Mouse (Mus musculus) myocyte (in vitro differentiated cells): ENCODE data around the gene Ppp1r14b. TPM values are rescaled to one million over a fixed set of nuclear protein-coding genes. Genes with fewer than 3 reads are reported as not detected.

Experiments
- H3K27me3 ChIP-seq: one replicate; pipeline ENCODE4 v1.6.1; 2011; ENCODE audit not compliant: control insufficient read depth, insufficient read depth, insufficient read length
- H3K36me3 ChIP-seq: one replicate; pipeline ENCODE4 v1.6.1; 2011; ENCODE audit not compliant: control insufficient read depth, insufficient read depth
- H3K4me2 ChIP-seq: one replicate; pipeline ENCODE4 v1.6.1; 2011; ENCODE audit warnings: low read depth, control low read depth
- H3K4me3 ChIP-seq: one replicate; pipeline ENCODE4 v1.5.1; 2011; ENCODE audit warnings: mild to moderate bottlenecking, control low read depth, moderate library complexity
- H3K79me2 ChIP-seq: one replicate; pipeline ENCODE4 v1.6.1; 2011; ENCODE audit not compliant: control insufficient read depth, insufficient read depth
- H3ac ChIP-seq: one replicate; pipeline ENCODE4 v1.6.1; 2011; ENCODE audit not compliant: control insufficient read depth, insufficient read length
- CEBPB ChIP-seq: IDR thresholded peaks from 2 replicates; pipeline ENCODE4 v1.6.1; 2011; ENCODE audit warnings: mild to moderate bottlenecking, moderate library complexity; ENCODE audit not compliant: poor library complexity, insufficient read depth, severe bottlenecking
- E2F4 ChIP-seq: IDR thresholded peaks from one replicate; pipeline ENCODE4 v1.6.1; 2011; ENCODE audit warnings: mild to moderate bottlenecking, control low read depth, moderate library complexity; ENCODE audit not compliant: insufficient read depth
- MAX ChIP-seq: IDR thresholded peaks from one replicate; pipeline ENCODE4 v1.6.1; 2011; ENCODE audit warnings: low read depth, mild to moderate bottlenecking, control low read depth
- MYOD1 ChIP-seq, 3 experiments: IDR thresholded peaks; one replicate each; pipeline ENCODE4 v1.6.1; 2011; ENCODE audit warnings: control low read depth in 2 of 3, low read depth in 2 of 3, mild to moderate bottlenecking in 2 of 3, moderate library complexity in 1 of 3; ENCODE audit not compliant: insufficient read length in 2 of 3, control insufficient read depth in 1 of 3
- MYOG ChIP-seq, 3 experiments: IDR thresholded peaks; one replicate each; pipeline ENCODE4 v1.6.1; 2011; ENCODE audit warnings: control low read depth in 2 of 3, low read depth in 2 of 3, mild to moderate bottlenecking in 2 of 3; ENCODE audit not compliant: insufficient read length in 2 of 3, control insufficient read depth in 1 of 3, insufficient read depth in 1 of 3
- POLR2A ChIP-seq: IDR thresholded peaks from one replicate; pipeline ENCODE4 v1.6.1; 2011; ENCODE audit warnings: low read depth, mild to moderate bottlenecking, control low read depth, moderate library complexity; ENCODE audit not compliant: insufficient read length
- POLR2AphosphoS2 ChIP-seq: IDR thresholded peaks from one replicate; pipeline ENCODE4 v1.6.1; 2011; ENCODE audit warnings: low read depth, control low read depth; ENCODE audit not compliant: insufficient read length
- REST ChIP-seq: IDR thresholded peaks from one replicate; pipeline ENCODE4 v1.6.1; 2011; ENCODE audit warnings: mild to moderate bottlenecking, control low read depth, moderate library complexity; ENCODE audit not compliant: insufficient read depth, insufficient read length
- SRF ChIP-seq: IDR thresholded peaks from one replicate; pipeline ENCODE4 v1.6.1; 2011; ENCODE audit warnings: low read depth; ENCODE audit not compliant: control insufficient read depth, insufficient read length
- TCF12 ChIP-seq: IDR thresholded peaks from one replicate; pipeline ENCODE4 v1.6.1; 2011; ENCODE audit warnings: mild to moderate bottlenecking, control low read depth; ENCODE audit not compliant: poor library complexity, insufficient read depth, severe bottlenecking
- TCF3 ChIP-seq: IDR thresholded peaks from one replicate; pipeline ENCODE4 v1.6.1; 2011; ENCODE audit warnings: low read depth, control low read depth; ENCODE audit not compliant: insufficient read length
- USF1 ChIP-seq: IDR thresholded peaks from one replicate; pipeline ENCODE4 v1.6.1; 2011; ENCODE audit warnings: low read depth, mild to moderate bottlenecking, control low read depth, moderate library complexity
- polyA plus RNA-seq: library from polyadenylated mRNA; unstranded; fragments of >200 nt; fragmentation: generic; extraction: Trizol; gene quantifications from one replicate; pipeline ENCODE4 v1.2.1, GENCODE M21; 2012; ENCODE audit warnings: missing spikeins

Ppp1r14b gene
- polyA plus RNA-seq, 1 experiment: 1,032 TPM

DNA sequence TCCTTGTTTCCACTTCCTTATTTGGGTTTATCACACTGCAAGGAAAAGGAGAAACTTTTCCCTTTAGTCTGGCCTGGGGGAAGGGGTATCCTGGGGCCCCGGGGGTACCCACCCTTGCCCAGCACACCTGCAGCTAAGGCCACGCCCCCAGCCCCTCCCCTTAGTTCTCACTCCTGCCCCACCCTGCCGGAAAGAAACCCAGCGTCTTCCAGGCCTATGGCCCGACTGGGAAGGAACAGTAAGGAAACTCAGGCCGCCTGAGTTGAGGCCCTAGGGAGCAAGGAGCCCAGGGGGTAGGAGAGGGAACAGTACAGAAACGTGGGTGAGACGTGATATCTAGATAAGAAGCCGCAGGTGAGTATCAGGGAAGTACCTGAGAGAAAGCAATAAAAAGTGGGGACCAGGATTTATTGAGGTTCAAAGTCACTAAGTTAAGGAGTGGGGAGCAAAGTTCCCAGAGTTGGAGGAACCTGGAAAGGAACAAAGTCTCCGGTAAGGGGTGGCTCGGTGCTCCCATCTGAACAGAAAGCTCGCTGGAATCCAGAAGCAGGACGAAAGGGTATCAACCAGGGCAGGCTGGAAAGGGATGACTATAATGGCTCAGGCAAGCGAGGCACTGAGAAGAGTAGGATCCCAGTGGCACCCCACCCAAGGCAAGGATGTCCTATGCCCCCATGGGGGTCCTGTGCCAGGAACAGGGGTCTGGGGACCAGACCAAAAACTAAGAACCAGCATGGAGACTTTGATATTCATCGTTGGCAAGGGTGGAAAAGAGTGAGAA lies 6.1 kb upstream of the Ppp1r14b start:
- peak overlapping the region; percentile 90 for H3K4me2 ChIP-seq
- H3K4me3 ChIP-seq: peak overlapping the region; percentile 61
- no peak for TF ChIP-seq REST
- no peak for TF ChIP-seq POLR2AphosphoS2
- no peak for TF ChIP-seq USF1
- no peak for TF ChIP-seq TCF12
- no peak for TF ChIP-seq TCF3
- TF ChIP-seq MAX: no peak
- no peak for TF ChIP-seq MYOD1 (IDR thresholded peaks at IDR 0.05; ENCODE audit: control insufficient read depth in 1 of 3, insufficient read length in 2 of 3, low read depth in 2 of 3)
- no peak for TF ChIP-seq CEBPB
- H3K27me3 ChIP-seq: no peaks in the 10 kb centered on the region
- H3K36me3 ChIP-seq: no peaks in the 10 kb centered on the region
- peaks cover 16% of the 10 kb centered on the region for H3K79me2 ChIP-seq
- H3ac ChIP-seq: peak overlapping the region; percentile 60

DNA sequence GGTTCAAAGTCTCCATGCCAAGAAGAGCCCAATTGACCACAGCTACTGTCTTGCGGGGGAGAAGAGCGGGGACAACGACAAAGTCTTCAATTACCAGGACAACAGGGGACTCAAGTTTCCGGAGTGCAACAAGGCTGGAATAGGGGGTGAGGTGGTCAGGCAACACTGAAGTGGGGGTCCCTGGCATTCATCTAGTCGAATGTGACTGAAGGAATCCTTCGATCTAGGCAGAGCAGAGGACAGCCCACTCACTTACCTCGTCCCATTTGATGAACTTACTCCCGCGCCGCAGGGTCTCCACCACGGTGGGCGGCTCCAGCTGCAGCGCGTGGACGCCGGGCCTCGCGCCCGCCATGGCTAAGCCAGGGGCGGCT lies 5.5 kb upstream of the Ppp1r14b start:
- Histone ChIP-seq H3K4me3 (peak overlapping the region; percentile 61), H3K27me3 (no peaks in the 10 kb centered on the region), H3ac (peak overlapping the region; percentile 60), H3K4me2 (peak overlapping the region; percentile 90), H3K79me2 (peaks cover 16% of the 10 kb centered on the region), H3K36me3 (no peaks in the 10 kb centered on the region)
- TF ChIP-seq SRF (no peak), CEBPB (no peak), MYOG (IDR thresholded peaks at IDR 0.05; ENCODE audit: control insufficient read depth in 1 of 3, insufficient read depth in 1 of 3, insufficient read length in 2 of 3, low read depth in 2 of 3) (no peak), REST (no peak), E2F4 (no peak), TCF12 (no peak), MYOD1 (IDR thresholded peaks at IDR 0.05; ENCODE audit: control insufficient read depth in 1 of 3, insufficient read length in 2 of 3, low read depth in 2 of 3) (no peak), TCF3 (no peak), POLR2A (no peak), POLR2AphosphoS2 (no peak), MAX (no peak), USF1 (no peak)

DNA sequence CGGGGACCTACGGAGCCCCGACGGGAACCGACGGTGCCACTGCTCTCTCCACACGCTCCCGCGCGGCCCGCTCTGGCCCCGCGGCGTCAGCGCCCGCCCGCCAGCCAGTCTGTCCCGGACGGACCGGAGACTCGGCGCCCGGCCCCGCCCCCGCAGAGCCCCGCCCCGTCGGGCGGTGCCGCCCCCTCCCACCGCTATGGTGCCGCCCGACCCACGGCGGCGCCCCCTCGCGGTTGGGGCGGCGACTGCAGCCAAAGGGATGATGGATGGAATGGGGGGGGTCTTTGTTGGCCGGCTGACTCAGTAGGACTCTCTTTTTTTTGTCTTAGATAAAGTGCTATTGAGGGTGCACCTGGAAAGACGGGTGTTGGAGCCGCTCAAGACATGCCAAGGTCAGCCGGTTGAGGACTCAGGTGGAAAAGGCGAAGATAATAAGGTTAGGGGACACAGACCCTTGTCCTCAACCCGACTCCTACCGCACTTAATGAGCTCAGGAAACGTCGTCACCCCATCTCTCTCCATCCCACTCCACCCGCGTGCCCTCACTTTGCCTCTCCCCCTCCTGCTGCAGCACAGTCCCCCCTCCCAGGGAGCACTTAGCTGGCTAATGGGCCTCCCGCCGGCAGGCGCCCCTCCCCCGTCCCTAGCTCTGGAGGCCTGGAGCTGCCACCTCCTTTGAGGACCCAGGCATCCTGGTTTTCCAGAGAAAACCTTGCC lies 4.9 kb upstream of the Ppp1r14b start:
- peak overlapping the region; percentile 90 for H3K4me2 ChIP-seq
- H3K4me3 ChIP-seq: peak overlapping the region; percentile 61
- TF ChIP-seq POLR2A (peak; percentile 93), REST (no peak), USF1 (no peak), POLR2AphosphoS2 (peak; percentile 83), TCF3 (no peak)
- H3K79me2 ChIP-seq: peaks cover 16% of the 10 kb centered on the region
- H3ac ChIP-seq: peak overlapping the region; percentile 60
- no peaks in the 10 kb centered on the region for H3K27me3 ChIP-seq
- no peaks in the 10 kb centered on the region for H3K36me3 ChIP-seq

DNA sequence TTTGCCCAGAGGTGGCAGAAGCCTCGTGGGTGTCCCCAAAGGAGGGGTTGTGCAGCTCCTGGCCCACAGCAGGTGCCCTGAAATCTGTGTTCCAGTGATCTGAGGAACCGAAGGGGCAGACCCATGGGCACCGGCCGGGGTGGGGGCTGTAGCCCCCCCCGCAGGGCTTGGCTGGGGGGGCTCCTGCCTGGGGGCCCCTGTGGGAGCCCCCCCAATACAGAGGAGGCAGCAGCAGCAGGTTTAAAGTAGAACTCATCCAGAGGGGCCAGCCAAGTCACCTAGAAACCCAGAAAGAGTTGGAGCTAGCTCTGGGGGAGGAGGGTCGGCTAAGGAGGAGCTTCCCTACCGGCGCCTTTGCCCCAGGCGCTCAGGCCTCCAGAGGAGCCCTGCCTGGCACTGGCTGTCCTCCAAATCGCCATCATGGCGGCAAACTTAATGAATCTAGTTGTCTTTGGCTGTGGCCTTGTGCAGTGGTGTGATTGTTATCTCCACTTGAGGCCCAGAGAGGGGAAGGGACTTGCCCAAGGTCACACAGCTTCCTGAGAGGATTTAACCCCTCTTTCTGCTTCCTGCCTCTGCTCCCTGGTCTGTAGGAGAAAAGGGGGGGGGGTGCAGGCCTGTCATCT lies 4.2 kb upstream of the Ppp1r14b start:
- Histone ChIP-seq H3K36me3 (no peaks in the 10 kb centered on the region), H3K27me3 (no peaks in the 10 kb centered on the region), H3ac (no peak overlapping the region), H3K79me2 (peaks cover 18% of the 10 kb centered on the region), H3K4me3 (no peak overlapping the region), H3K4me2 (peak overlapping the region; percentile 12)
- no peak for TF ChIP-seq E2F4
- no peak for TF ChIP-seq POLR2A
- TF ChIP-seq SRF: no peak
- TF ChIP-seq MAX: no peak
- TF ChIP-seq POLR2AphosphoS2: no peak
- TF ChIP-seq TCF3: no peak
- TF ChIP-seq MYOG (IDR thresholded peaks at IDR 0.05; ENCODE audit: control insufficient read depth in 1 of 3, insufficient read depth in 1 of 3, insufficient read length in 2 of 3, low read depth in 2 of 3): no peak
- no peak for TF ChIP-seq TCF12
- no peak for TF ChIP-seq MYOD1 (IDR thresholded peaks at IDR 0.05; ENCODE audit: control insufficient read depth in 1 of 3, insufficient read length in 2 of 3, low read depth in 2 of 3)
- TF ChIP-seq CEBPB: no peak
- no peak for TF ChIP-seq USF1
- TF ChIP-seq REST: no peak
